Mouse (Mus musculus): ENCODE data around the gene Ccdc127.

Ccdc127 gene

DNA sequence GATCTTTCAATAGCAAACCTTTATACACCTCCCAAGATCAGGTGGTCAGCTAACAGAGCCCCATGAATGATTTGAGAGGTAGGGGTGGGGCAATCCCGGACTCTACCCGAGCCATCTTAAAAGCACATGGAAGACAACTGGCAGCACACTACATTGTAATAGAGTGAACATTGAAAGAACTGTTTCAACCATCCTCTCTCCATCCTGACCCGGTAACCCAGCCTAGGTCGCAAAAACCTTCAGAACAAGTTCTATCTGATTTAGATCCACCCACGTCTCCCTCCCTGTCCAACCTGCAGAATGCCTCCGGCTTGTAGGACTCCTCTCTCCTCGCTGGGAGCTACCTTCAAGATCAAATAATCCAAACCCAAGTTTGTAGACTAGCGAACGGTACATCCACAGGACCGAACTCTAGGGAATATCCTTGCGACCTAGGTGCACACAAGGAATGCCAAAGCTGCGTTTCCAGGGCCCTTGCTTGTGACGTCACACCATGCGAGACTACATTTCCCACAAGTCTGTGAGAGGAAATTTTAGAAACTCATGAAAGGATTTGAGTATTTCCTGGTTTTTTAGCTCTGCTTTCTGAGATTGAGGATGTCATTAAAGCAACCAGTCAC, 40.4 kb downstream of the Ccdc127 start, which contains the start of gene Zfp72:
Zfp72 (minus strand) TSS at position 466 of the 620 bp plus-strand sequence.
- peak; percentile 84 to 89 for DNase-seq (ENCODE audit: low spot score in 2 of 2)

- no peak for DNase-seq (ENCODE audit: low spot score in 2 of 2)
Measured at GRCm38 (mm10) chr13:74391156-74391555, 41.0 kb downstream of the Ccdc127 start.

DNA sequence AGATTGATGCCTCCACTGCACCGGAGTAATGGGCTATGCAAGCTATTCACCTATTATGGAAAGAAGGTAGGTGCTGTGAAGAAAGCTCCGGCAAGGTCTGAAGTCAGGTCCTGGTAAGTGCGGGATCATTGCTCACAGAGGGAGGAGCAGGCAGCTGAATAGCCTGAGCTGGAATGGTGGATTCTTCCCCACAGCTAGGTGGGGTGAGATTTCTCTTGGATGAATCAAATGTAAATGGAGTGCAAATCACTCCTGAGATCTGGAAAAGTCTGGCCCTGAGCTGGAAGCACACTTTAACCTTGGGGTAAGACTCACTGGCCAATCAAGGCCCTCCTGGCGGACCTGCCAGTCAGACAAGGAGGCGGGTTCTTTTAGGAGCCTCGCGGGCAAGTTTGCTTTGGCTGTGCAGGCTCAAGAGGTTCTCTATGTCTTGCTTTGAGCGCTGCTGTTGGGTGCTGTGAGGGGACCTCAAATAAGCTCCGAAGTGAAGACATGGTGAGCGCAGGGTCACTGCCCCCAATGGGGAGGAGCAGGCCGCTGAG, 49.3 kb downstream of the Ccdc127 start, which contains the start of gene Ftl1-ps1:
Ftl1-ps1 (plus strand) TSS at position 397 of the 542 bp plus-strand sequence.
- no peak for DNase-seq (ENCODE audit: low spot score in 2 of 2)

Data from right cerebral cortex, adult 2 months (tissue).